In genomic region chr15:94495936-94496335, GRCm38 (mm10) we compare ENCODE assay signal across 16 mouse cellular contexts. TPM values are rescaled to one million over a fixed set of nuclear protein-coding genes. Genes with fewer than 3 reads are reported as not detected.
DNase-seq lines count a peak whose midpoint lies in the region; ATAC-seq and TF ChIP-seq lines count a peak whose summit lies in the region.
"Had no signal": no experiment of that assay in that cellular context is flagged by ENCODE, and none has a peak within 500 bp of the region (broad histone marks: within the 10 kb centered on the region; RNA-seq: fewer than 3 reads in every experiment).

No protein-coding gene starts in this region.

- no peaks in the 10 kb centered on the region for H3K9me3 ChIP-seq in embryonic facial prominence, embryonic 11.5 days (replicated peaks; ENCODE audit: control insufficient read depth, low read length)
- 0 out of 2 replicates have a peak, but pooled peaks cover 2% of the 10 kb centered on the region for H3K9me3 ChIP-seq in hindbrain, embryonic 16.5 days (ENCODE audit: control insufficient read depth, low read length)
- H3K9me3 ChIP-seq: forebrain, embryonic 15.5 days; limb, embryonic 13.5 days; midbrain, embryonic 15.5 days had no signal

- WGBS in embryonic facial prominence, embryonic 11.5 days: 58% methylated on average over 10 of the region's 10 CpGs
- 76% methylated on average over 10 of the region's 10 CpGs for WGBS in hindbrain, embryonic 16.5 days

- intact Hi-C loops in gastrocnemius, adult 2 months (cut with DNase I): no loop called here

- no peaks in the 10 kb centered on the region for H3K27me3 ChIP-seq in embryonic facial prominence, embryonic 11.5 days (ENCODE audit: control insufficient read depth, insufficient read depth, low read length)
- H3K27me3 ChIP-seq in hindbrain, embryonic 16.5 days (replicated peaks; ENCODE audit: control insufficient read depth, insufficient read depth, low read length): no peaks in the 10 kb centered on the region
- H3K27me3 ChIP-seq: forebrain, embryonic 15.5 days; limb, embryonic 13.5 days; midbrain, embryonic 15.5 days had no signal

- H3K4me2 ChIP-seq in embryonic facial prominence, embryonic 11.5 days (ENCODE audit: low read depth, low read length): no peak overlapping the region
- H3K4me2 ChIP-seq in hindbrain, embryonic 16.5 days (ENCODE audit: low read length): no peak overlapping the region
- H3K4me2 ChIP-seq: forebrain, embryonic 15.5 days; hindbrain, embryonic 14.5 days; limb, embryonic 13.5 days; midbrain, embryonic 15.5 days had no signal

- H3K4me3 ChIP-seq in gastrocnemius, adult 2 months: no peak overlapping the region
- H3K4me3 ChIP-seq in embryonic facial prominence, embryonic 11.5 days (ENCODE audit: low read depth, low read length): no peak overlapping the region
- H3K4me3 ChIP-seq in hindbrain, embryonic 16.5 days (ENCODE audit: low read length): no peak overlapping the region
- H3K4me3 ChIP-seq: forebrain, embryonic 15.5 days; limb, embryonic 13.5 days; midbrain, embryonic 15.5 days had no signal

- no peak overlapping the region for H3K9ac ChIP-seq in embryonic facial prominence, embryonic 11.5 days (replicated peaks; ENCODE audit: low read length)
- no peak overlapping the region for H3K9ac ChIP-seq in hindbrain, embryonic 16.5 days (ENCODE audit: low read depth, low read length)
- H3K9ac ChIP-seq: forebrain, embryonic 15.5 days; hindbrain, embryonic 14.5 days; limb, embryonic 13.5 days; liver, postnatal 0 days; midbrain, embryonic 15.5 days had no signal

- TF ChIP-seq CTCF in gastrocnemius, adult 2 months (IDR thresholded peaks at IDR 0.05): peak; percentile 11; the same call in 1 of the 2 replicates

- no peak for ATAC-seq in embryonic facial prominence, embryonic 11.5 days (replicated peaks; ENCODE audit: insufficient number of reproducible peaks, low FRiP score, low TSS enrichment, low read depth)
- no peak for ATAC-seq in hindbrain, embryonic 16.5 days
- ATAC-seq: forebrain, embryonic 15.5 days; liver, postnatal 0 days; midbrain, embryonic 15.5 days had no signal

- H3K4me1 ChIP-seq in embryonic facial prominence, embryonic 11.5 days (ENCODE audit: control insufficient read depth, insufficient read depth, low read length): no peaks in the 10 kb centered on the region
- no peaks in the 10 kb centered on the region for H3K4me1 ChIP-seq in hindbrain, embryonic 16.5 days (ENCODE audit: control insufficient read depth, insufficient read depth, low read depth, low read length)
- H3K4me1 ChIP-seq: forebrain, embryonic 15.5 days; limb, embryonic 13.5 days; midbrain, embryonic 15.5 days had no signal

- H3K27ac ChIP-seq in gastrocnemius, adult 2 months: no peak overlapping the region
- H3K27ac ChIP-seq in embryonic facial prominence, embryonic 11.5 days (replicated peaks; ENCODE audit: low read depth, low read length): no peak overlapping the region
- H3K27ac ChIP-seq in hindbrain, embryonic 16.5 days (ENCODE audit: low read depth, low read length): no peak overlapping the region
- H3K27ac ChIP-seq: forebrain, embryonic 15.5 days; hindbrain, embryonic 14.5 days; limb, embryonic 13.5 days; midbrain, embryonic 15.5 days had no signal

- no peak for DNase-seq in gastrocnemius, adult 2 months
- DNase-seq in gastrocnemius, postnatal 25 days: no peak
- DNase-seq in thymus, postnatal 4 days: peak; percentile 23
- DNase-seq in thymus, postnatal 0 days (ENCODE audit: low spot score): no peak
- peak; percentile 57 for DNase-seq in embryonic facial prominence, embryonic 11.5 days (ENCODE audit: low spot score)
- no peak for DNase-seq in retina, postnatal 1 day
- no peak for DNase-seq in cerebellum, adult 11 months
- DNase-seq: adrenal gland, adult 2 months; kidney, adult 18-20 months; kidney, postnatal 25 days; liver, postnatal 0 days had no signal

- H3K36me3 ChIP-seq in embryonic facial prominence, embryonic 11.5 days (replicated peaks; ENCODE audit: control insufficient read depth, insufficient read depth, low read depth, low read length): no peaks in the 10 kb centered on the region
- H3K36me3 ChIP-seq in hindbrain, embryonic 16.5 days (ENCODE audit: control insufficient read depth, insufficient read depth, low read length): no peaks in the 10 kb centered on the region
- H3K36me3 ChIP-seq: forebrain, embryonic 15.5 days; limb, embryonic 13.5 days; midbrain, embryonic 15.5 days had no signal

RNA-seq across cellular contexts. Expression of gene Adamts20, which starts 30.7 kb away (rescaled TPM):
- total RNA-seq in gastrocnemius, adult 2 months (2021): 1 to 10 TPM; 2.9 to 5.4 TPM
- 10 to 100 TPM; 12.0 to 13.9 TPM for total RNA-seq in gastrocnemius, postnatal 25 days (2021)
- 0.31 and 0.35 TPM in 2 replicates for polyA plus RNA-seq in thymus, postnatal 0 days (2015; fragmentation: Nextera tagmentation; extraction: Ambion mirVana)
- polyA plus RNA-seq in embryonic facial prominence, embryonic 11.5 days (2014; fragmentation: Nextera tagmentation; extraction: Ambion mirVana): 6.8 and 8.8 TPM in 2 replicates
- polyA plus RNA-seq in hindbrain, embryonic 16.5 days (2015; fragmentation: Nextera tagmentation; extraction: Ambion mirVana): 2.8 and 3.4 TPM in 2 replicates
- polyA plus RNA-seq: liver, postnatal 0 days had no signal

RNA-seq across cellular contexts. Expression of gene Pus7l, which starts 47.4 kb away (rescaled TPM):
- total RNA-seq in gastrocnemius, adult 2 months (2021): 1 to 10 TPM; 1.5 TPM
- total RNA-seq in gastrocnemius, postnatal 25 days (2021): 1 to 10 TPM; 1.1 to 1.5 TPM
- 9.6 and 10.4 TPM in 2 replicates for polyA plus RNA-seq in thymus, postnatal 0 days (2015; fragmentation: Nextera tagmentation; extraction: Ambion mirVana)
- polyA plus RNA-seq in embryonic facial prominence, embryonic 11.5 days (2014; fragmentation: Nextera tagmentation; extraction: Ambion mirVana): 11.5 and 12.0 TPM in 2 replicates
- 6.0 and 6.1 TPM in 2 replicates for polyA plus RNA-seq in hindbrain, embryonic 16.5 days (2015; fragmentation: Nextera tagmentation; extraction: Ambion mirVana)

RNA-seq across cellular contexts. Expression of gene Irak4, which starts 47.5 kb away (rescaled TPM):
- total RNA-seq in gastrocnemius, adult 2 months (2021): 1 to 10 TPM; 2.3 to 2.6 TPM
- total RNA-seq in gastrocnemius, postnatal 25 days (2021): 1 to 10 TPM; 3.0 to 3.8 TPM
- polyA plus RNA-seq in thymus, postnatal 0 days (2015; fragmentation: Nextera tagmentation; extraction: Ambion mirVana): 8.7 and 8.9 TPM in 2 replicates
- polyA plus RNA-seq in embryonic facial prominence, embryonic 11.5 days (2014; fragmentation: Nextera tagmentation; extraction: Ambion mirVana): 2.1 and 2.9 TPM in 2 replicates
- 1.7 and 2.5 TPM in 2 replicates for polyA plus RNA-seq in hindbrain, embryonic 16.5 days (2015; fragmentation: Nextera tagmentation; extraction: Ambion mirVana)

Comparison
In these comparisons a context has a peak if more than half of its experiments do, and no peak if none do; other contexts are left out.
1. DNase-seq: peak in thymus, postnatal 4 days (single experiment) and embryonic facial prominence, embryonic 11.5 days (single experiment); none in gastrocnemius, adult 2 months (single experiment), gastrocnemius, postnatal 25 days (single experiment), thymus, postnatal 0 days (single experiment), retina, postnatal 1 day (single experiment) and cerebellum, adult 11 months (single experiment).